Mouse (Mus musculus) frontal cortex, adult (tissue): ENCODE results near the gene Ly75.

Source experiments
- ATAC-seq: cut with Nextera tagmentation; 2 replicates; pipeline ENCODE4 v1.9.2; 2017; ENCODE audit warnings: mild to moderate bottlenecking, moderate library complexity, mixed read lengths; ENCODE audit not compliant: low TSS enrichment

Gene Ly75

DNA sequence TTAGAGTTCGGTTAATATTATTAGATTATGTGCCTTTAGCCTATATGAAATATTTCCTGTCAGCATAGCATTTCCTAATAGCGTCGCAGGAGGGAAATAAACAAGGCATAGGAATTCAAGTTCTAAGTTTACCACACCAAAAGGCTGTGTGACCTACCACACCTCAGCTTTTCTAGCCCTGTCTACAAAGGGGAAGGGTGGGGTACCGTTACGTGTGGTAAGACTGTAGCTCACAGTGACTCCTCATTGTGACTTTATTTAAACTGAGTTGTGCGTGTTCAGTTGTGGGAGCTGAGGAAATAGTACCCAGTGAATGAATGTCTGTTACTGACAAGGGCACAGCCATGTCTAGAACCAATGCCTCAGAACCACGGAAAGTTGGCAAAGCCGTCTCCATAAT lies 8.0 kb downstream of the Ly75 start:
- ATAC-seq: no peak

DNA sequence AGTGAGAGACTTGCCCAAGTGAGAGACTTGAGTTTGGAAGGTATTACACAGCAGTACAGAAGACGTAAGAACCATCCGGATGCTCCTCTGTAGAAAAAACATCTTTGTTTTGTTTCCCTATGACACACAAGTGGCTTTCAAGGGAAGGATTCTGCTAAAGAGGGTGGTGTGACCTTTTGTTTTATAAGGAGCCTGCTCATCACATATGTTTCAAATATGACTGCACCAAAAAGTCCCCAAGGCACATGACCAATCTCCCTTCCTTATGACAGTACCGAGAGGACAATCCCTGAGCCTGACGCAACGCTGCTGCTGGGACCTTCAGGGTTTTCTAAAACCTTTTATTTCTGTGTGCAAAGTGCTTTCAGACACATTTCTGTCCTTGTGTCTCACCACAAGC lies 12.9 kb downstream of the Ly75 start:
- no peak for ATAC-seq

DNA sequence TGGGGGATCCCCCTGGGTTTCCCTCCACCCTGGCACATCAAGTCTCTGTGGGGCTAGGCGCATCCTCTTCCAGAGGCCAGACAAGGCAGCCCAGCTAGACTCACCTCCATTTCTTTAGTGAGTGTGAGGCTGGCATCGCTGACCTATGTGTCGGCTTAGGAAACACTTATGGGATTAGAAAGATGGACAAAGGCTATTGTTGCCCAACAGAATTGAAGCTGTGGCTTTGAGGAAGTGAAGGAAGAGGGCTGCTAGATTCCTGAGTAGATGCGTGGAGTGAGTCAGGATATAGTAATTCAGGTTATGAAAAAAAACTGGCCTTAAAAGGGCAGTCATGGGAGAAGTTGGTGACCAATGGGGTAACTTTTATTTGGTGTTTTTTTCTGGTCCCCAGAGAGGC lies 13.6 kb downstream of the Ly75 start:
- no peak for ATAC-seq

DNA sequence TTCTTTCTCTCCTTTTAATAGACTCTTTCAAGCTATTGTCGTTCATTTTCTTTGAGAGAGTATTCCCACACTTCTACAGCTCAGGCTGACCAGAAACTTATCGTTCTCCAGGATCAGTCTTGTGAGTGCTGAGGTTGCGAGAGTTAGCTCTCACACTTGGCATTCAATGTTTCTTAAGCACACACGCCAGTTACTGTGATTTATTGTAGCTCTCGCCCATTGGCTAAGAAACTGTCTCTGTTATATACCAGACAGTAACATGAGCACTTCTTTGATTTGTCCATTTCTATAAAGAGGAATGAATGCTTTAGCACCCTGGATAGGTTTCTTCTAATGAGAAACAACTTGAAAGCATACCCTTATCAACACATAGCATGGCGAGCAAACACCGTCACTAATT lies 15.2 kb downstream of the Ly75 start:
- no peak for ATAC-seq

- no peak for ATAC-seq
These were observed 15.9 kb downstream of the Ly75 start for GRCm38 (mm10) chr2:60367204-60367603.

- ATAC-seq: no peak
These were observed 17.1 kb downstream of the Ly75 start for GRCm38 (mm10) chr2:60365820-60366610.

- no peak; the same call in 1 of the 2 replicates for ATAC-seq
These were observed 17.8 kb downstream of the Ly75 start for GRCm38 (mm10) chr2:60365138-60365775.

GRCm38 (mm10) chr2:60362146-60362545 lies 21.0 kb downstream of the Ly75 start:
- ATAC-seq: no peak

DNA sequence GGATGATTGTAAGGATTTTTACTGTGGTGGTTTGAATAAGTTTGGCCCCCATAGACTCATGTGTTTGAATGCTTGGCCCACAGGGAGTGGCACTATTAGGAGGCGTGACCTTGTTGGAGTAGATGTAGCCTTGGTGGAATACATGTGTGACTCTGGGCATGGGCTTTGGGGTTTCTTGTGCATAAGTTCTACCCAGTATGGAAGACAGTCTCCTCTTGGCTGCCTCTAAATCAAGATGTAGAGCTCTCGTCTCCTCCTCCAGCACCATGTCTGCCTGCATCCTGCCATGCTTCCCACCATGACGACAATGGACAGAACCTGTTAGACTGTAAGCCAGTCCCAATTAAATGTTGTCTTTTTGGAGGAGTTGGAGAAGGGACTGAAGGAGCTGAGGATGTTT lies 23.3 kb downstream of the Ly75 start:
- no peak for ATAC-seq

DNA sequence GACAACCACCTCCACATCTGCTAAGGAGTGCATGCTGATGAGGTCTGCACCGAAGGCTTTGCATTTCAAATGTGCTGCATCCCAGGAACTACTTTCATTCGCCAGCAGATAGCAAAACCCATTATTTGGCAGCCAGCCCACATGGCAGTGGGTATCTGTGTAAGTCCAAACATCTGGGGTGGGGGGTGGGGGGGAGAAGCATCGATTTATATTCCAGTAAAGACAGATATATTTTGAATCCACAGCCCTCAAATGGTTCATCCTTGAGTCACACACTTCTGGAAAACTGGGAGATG lies 27.8 kb downstream of the Ly75 start:
- no peak; the same call in 1 of the 2 replicates for ATAC-seq

- ATAC-seq: peak; percentile 62; the same call in 1 of the 2 replicates
These were observed 28.3 kb downstream of the Ly75 start for GRCm38 (mm10) chr2:60354541-60355387.

DNA sequence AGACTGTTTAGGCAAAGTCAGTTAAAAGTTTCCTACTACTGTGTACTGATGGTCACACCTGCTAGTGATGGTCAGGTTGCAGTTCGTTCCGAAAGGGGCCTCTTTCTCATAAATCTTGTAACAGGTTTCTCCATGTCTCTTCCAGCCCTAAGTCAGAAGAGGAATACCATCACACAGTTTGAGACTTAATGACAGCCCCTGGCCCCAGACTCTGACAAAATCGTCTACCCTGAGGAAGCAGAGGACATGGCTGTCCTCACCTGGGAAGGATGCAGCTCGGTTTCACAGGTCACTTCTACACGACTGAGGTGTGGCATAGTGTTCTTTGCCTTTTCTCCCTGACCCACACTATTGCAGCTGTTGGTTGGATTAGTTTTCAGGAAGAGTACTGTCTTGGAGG lies 30.8 kb downstream of the Ly75 start:
- no peak for ATAC-seq

DNA sequence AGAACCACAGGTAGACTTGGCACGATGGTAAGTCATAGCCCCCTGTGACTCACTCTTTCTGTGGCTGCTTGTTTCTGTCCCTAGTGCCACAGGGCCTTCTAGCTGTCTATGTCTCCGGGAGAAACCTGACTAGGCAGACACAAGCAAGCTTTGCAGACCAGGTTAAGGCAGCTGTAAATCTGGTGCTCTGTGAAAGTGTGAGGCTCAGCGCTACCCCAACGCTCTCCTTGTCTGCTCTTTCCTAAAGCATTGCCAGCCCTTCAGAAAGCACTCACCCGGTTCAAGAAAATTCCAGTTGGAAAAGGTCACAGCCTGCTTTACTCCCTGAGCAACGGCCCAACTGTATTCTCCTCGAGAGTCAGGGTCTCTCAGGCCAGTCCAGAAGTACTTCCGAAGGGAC lies 31.3 kb downstream of the Ly75 start:
- no peak for ATAC-seq

GRCm38 (mm10) chr2:60347875-60348274 lies 35.2 kb downstream of the Ly75 start:
- ATAC-seq: no peak

DNA sequence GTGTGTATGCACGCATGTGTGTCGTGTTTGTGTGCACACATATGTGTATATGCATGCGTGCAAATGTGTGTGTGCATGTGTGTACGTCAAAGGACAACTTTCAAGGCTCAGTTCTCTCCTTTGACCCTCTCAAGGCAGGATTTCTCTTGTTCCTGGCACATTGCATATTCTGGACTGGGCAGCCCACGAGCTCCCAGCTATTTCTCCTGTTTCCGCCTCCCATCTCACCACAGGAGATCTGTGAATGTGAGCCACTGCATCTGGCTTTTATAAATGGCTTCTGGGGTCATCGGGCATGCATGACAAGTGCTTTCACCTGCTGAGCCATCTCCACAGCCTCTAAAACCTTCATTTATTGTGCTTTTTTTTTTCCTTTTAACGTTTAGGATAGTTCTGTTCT lies 36.6 kb downstream of the Ly75 start:
- ATAC-seq: no peak

DNA sequence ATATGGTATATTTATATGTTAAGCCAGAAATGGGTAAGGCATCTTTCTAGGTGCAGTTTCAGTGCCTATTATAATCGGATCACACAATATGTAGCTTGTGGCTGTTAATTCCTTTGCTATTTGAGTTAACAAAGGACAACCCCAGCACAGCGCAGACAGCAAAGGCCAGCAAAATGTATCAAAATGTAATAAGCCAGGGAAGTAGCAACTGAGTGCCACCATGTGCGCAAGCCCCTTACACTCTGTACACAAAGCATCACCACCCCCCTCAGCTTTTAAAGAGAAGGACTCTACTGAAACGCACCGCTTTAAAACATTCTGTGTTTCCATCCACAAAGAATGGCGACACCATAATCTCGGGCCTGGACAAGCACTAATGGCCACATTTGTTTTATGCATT lies 37.4 kb downstream of the Ly75 start:
- ATAC-seq: no peak

- ATAC-seq: no peak
These were observed 39.4 kb downstream of the Ly75 start for GRCm38 (mm10) chr2:60343607-60344289.

DNA sequence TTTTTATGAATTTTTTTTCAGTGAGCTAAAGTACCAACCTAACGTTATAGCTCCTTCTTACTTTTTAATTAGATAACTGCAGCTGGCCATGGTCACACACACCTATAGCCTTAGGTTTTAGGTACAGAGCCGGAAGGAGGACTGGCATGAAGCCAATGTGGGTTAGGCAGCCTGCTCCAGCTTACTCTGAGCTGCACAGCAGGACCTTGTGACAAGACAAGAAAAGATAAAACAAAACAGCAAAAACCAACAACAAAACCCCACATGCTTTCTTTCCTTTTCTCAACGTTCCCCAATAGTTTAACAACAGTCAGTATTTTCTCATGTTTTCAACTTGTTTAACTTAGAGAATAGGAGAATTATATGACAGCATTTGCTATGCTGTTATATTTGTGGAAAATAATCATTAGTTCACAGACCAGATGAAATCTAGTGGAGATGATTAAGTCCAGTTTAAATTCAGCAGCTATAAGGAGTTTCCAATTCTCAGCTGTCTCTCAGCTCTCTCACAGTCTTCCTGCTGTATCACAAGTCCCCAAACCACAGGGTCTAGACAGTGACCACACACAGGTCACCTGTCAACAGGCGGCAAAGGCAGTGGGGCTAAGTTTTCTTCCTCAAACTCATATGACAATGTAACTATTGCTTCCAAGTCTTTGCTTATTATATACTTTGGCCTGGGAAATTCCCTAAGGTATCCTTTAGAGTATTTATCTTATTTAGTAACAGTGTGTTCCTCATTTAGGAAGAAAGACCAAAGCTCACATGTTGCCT lies 40.8 kb downstream of the Ly75 start:
- ATAC-seq: no peak

DNA sequence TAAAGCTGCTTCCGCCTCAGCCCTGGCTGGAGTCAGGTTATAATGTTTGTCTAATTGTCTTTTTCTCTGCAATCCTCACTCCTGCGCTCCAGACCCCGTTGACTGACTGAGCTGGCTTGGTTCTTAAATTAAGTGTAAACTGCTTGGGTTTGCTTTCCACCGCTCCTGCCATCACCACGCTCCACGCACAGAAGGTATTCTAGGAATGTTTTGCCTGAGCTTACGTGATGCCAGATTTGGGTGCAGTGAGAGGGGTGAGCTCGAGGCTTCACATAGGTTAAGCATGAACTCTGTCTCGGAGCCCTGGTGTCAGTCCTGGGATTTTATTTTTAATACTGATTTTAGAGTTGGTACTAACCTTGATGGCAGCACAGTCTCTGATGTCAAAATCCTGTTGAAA lies 45.2 kb downstream of the Ly75 start:
- ATAC-seq: no peak

- ATAC-seq: no peak
These were observed 54.5 kb downstream of the Ly75 start for GRCm38 (mm10) chr2:60328641-60329040.

DNA sequence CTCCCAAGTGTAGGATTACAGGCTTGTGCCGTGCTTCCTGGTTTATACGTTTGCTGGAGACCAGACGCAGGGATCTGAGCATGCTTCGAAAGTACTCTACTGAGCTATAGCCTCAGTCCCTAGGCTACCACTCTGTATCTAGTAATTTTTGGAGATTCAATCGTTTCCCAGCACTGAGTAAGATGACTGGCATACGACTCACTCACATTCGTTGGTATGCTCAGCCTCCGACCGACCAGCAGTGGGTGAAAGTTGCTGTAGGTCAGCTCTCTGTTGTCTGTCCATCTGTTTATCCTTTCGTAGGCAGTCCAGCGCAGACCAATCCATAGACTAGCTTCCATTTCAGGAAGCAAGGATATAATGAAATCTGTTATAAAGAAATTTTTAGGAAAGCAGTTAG lies 55.5 kb downstream of the Ly75 start:
- ATAC-seq: no peak
